Mouse (Mus musculus) midbrain, embryonic 14.5 days (tissue): Measurements from ENCODE around the gene Ikzf2. TPM values are rescaled to one million over a fixed set of nuclear protein-coding genes. Genes with fewer than 3 reads are reported as not detected.
A peak's percentile ranks its signal among the peaks of the same experiment; 100 is the strongest.

Experiments
- ATAC-seq: fragments of 200-750 bp; cut with Nextera tagmentation; 2 replicates; pipeline ENCODE4 v1.8.0; 2017; ENCODE audit warnings: moderate number of reproducible peaks, moderate library complexity; ENCODE audit not compliant: low FRiP score, low TSS enrichment
- DNase-seq: peaks from one replicate; pipeline ENCODE4 v3.0.0-alpha.2; 2015
- H3K27ac ChIP-seq: fragments of 300-500 bp; sonication (generic); replicated peaks from 2 replicates; pipeline ENCODE4 v1.5.1; 2014; ENCODE audit warnings: mild to moderate bottlenecking, low read depth, low read length, moderate library complexity
- H3K27me3 ChIP-seq: fragments of 300-500 bp; sonication (generic); 2 replicates; pipeline ENCODE4 v1.6.1; 2014; ENCODE audit warnings: low read length, control low read depth, mixed read lengths; ENCODE audit not compliant: control insufficient read depth, insufficient read depth
- H3K36me3 ChIP-seq: fragments of 300-500 bp; sonication (generic); 2 replicates; pipeline ENCODE4 v1.6.1; 2014; ENCODE audit warnings: low read length, control low read depth; ENCODE audit not compliant: control insufficient read depth, insufficient read depth
- H3K4me1 ChIP-seq: fragments of 300-500 bp; sonication (generic); 2 replicates; pipeline ENCODE4 v1.6.1; 2014; ENCODE audit warnings: mild to moderate bottlenecking, antibody characterized with exemption, low read length, control low read depth; ENCODE audit not compliant: control insufficient read depth, insufficient read depth
- H3K4me2 ChIP-seq: fragments of 300-500 bp; sonication (generic); 2 replicates; pipeline ENCODE4 v1.6.1; 2014; ENCODE audit warnings: mild to moderate bottlenecking, low read length, moderate library complexity
- H3K4me3 ChIP-seq: fragments of 300-500 bp; sonication (generic); replicated peaks from 2 replicates; pipeline ENCODE4 v1.5.1; 2014; ENCODE audit warnings: low read depth, low read length
- H3K9ac ChIP-seq: fragments of 300-500 bp; sonication (generic); replicated peaks from 2 replicates; pipeline ENCODE4 v1.6.1; 2014; ENCODE audit warnings: mild to moderate bottlenecking, low read length, moderate library complexity
- H3K9me3 ChIP-seq: fragments of 300-500 bp; sonication (generic); 2 replicates; pipeline ENCODE4 v1.6.1; 2016; ENCODE audit warnings: low read length, control low read depth, mixed read lengths; ENCODE audit not compliant: control insufficient read depth
- WGBS: fragments of 180-500 bp; shearing (Covaris S2); extraction: QIAGEN DNeasy Blood & Tissue Kit; methylation state at CpG from one replicate; pipeline ENCODE4 v1.1.7; 2014; 5-methylcytosine and 5-hydroxymethylcytosine counted together
- polyA plus RNA-seq: library from polyadenylated mRNA; unstranded; fragments of >200 nt; fragmentation: Nextera tagmentation; extraction: Ambion mirVana; gene quantifications from 2 replicates; pipeline ENCODE4 v1.2.1, GENCODE M21; 2014

The Ikzf2 gene
- polyA plus RNA-seq, 1 experiment from 2014 or later = 4.5 TPM

DNA sequence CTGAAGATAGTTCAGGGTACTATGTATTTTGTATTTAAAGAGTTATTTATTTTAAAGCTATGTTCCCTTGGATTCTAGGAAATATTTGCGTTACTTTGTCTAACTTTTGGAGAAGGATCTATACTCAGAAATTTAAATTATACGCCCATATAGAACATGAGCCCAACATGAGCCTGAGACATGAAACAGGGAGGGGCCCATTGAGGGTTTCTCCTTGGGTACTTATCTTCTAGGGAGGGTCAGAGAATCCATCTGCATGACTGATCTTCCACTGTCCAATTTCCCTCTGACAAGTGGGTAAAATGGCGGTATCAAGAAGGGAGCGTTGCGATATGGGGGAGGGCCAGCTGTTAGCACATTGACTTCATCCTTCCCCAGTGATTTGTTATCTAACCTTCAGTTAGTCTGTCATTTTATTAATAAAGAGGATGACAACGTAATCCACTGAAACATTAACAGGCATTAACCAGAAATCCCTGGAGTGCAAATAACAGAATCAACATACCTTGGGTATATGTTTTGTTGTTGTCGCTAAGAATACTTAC lies 180.4 kb downstream of the Ikzf2 start:
- Histone ChIP-seq H3K36me3 (no peaks in the 10 kb centered on the region), H3K9ac (no peak overlapping the region), H3K4me3 (no peak overlapping the region), H3K4me2 (no peak overlapping the region), H3K4me1 (no peaks in the 10 kb centered on the region), H3K27ac (no peak overlapping the region), H3K9me3 (no peaks in the 10 kb centered on the region), H3K27me3 (no peaks in the 10 kb centered on the region)
- DNase-seq = no peak
- WGBS = 97% methylated on average over 7 of the region's 7 CpGs
- no peak for ATAC-seq

DNA sequence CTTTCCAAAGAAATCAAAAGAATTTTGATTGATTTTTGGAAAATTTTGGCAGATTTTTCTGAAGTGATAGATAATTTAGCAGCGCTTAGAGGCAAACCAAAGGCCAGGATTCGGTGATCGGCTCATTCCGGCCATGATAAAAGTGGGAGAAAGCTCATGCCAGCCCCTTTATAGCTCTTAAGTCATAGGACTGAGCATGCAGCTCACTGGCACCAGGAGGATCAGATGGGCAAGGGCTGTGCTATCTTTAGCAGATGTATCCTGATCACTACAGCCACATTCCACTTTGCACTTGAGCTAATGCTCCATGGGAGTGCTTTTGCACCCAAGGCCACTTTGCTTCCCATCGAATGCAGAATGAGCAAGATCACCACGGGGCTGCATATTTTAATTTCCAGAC lies 181.0 kb downstream of the Ikzf2 start:
- no peak overlapping the region for H3K4me2 ChIP-seq
- WGBS = 98% methylated on average over 6 of the region's 6 CpGs
- no peaks in the 10 kb centered on the region for H3K9me3 ChIP-seq
- H3K27me3 ChIP-seq = no peaks in the 10 kb centered on the region
- no peaks in the 10 kb centered on the region for H3K4me1 ChIP-seq
- no peak overlapping the region for H3K9ac ChIP-seq
- no peak overlapping the region for H3K27ac ChIP-seq
- ATAC-seq (no peak), DNase-seq (no peak)
- no peak overlapping the region for H3K4me3 ChIP-seq
- no peaks in the 10 kb centered on the region for H3K36me3 ChIP-seq

DNA sequence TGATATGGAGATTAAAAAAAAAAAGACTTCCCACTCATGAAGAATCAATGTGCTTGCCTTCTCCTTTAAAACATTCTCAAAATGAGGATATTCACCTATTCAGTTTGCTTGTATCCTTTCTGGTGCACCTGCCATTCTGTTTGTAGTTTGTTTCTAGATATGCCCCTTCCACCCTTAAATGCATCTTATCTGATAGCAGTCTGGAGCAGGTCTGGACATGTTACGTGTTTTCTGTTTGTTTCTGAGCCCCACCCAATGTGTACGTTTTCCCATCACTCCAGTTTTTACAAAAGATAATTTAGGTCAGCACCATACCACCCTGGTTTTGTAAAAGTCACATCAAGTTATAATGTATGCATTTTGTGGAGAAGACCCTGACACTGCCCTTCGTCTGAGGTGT lies 186.7 kb downstream of the Ikzf2 start:
- Histone ChIP-seq H3K4me1 (no peaks in the 10 kb centered on the region), H3K27ac (no peak overlapping the region), H3K9ac (no peak overlapping the region), H3K4me2 (no peak overlapping the region), H3K4me3 (no peak overlapping the region), H3K27me3 (no peaks in the 10 kb centered on the region), H3K36me3 (no peaks in the 10 kb centered on the region), H3K9me3 (no peaks in the 10 kb centered on the region)
- ATAC-seq (no peak), DNase-seq (no peak)
- WGBS = 92% methylated on average over 3 of the region's 3 CpGs

GRCm38 (mm10) chr1:69499652-69500051 lies 187.4 kb downstream of the Ikzf2 start:
- Histone ChIP-seq H3K4me2 (no peak overlapping the region), H3K4me3 (no peak overlapping the region), H3K36me3 (no peaks in the 10 kb centered on the region), H3K9me3 (no peaks in the 10 kb centered on the region), H3K4me1 (no peaks in the 10 kb centered on the region), H3K9ac (no peak overlapping the region), H3K27me3 (no peaks in the 10 kb centered on the region), H3K27ac (no peak overlapping the region)
- WGBS = 93% methylated on average over 5 of the region's 5 CpGs
- no peak for ATAC-seq
- DNase-seq = no peak

GRCm38 (mm10) chr1:69498862-69499306 lies 188.2 kb downstream of the Ikzf2 start:
- DNase-seq (no peak), ATAC-seq (no peak)
- Histone ChIP-seq H3K4me1 (no peaks in the 10 kb centered on the region), H3K27ac (no peak overlapping the region), H3K4me3 (no peak overlapping the region), H3K9me3 (no peaks in the 10 kb centered on the region), H3K4me2 (no peak overlapping the region), H3K9ac (no peak overlapping the region), H3K36me3 (no peaks in the 10 kb centered on the region), H3K27me3 (no peaks in the 10 kb centered on the region)
- 18% methylated on average over 7 of the region's 7 CpGs for WGBS

- Histone ChIP-seq H3K4me2 (no peak overlapping the region), H3K9me3 (no peaks in the 10 kb centered on the region), H3K27me3 (no peaks in the 10 kb centered on the region), H3K36me3 (no peaks in the 10 kb centered on the region), H3K27ac (no peak overlapping the region), H3K9ac (no peak overlapping the region), H3K4me3 (no peak overlapping the region), H3K4me1 (no peaks in the 10 kb centered on the region)
- ATAC-seq (no peak), DNase-seq (no peak)
- 80% methylated on average over 4 of the region's 4 CpGs for WGBS
These were observed 191.0 kb downstream of the Ikzf2 start for GRCm38 (mm10) chr1:69496055-69496454.

GRCm38 (mm10) chr1:69493309-69494047 lies 193.6 kb downstream of the Ikzf2 start:
- ATAC-seq = no peak
- no peak for DNase-seq
- H3K4me2 ChIP-seq = no peak overlapping the region
- WGBS = 85% methylated on average over 11 of the region's 11 CpGs
- H3K4me3 ChIP-seq = no peak overlapping the region
- H3K4me1 ChIP-seq = no peaks in the 10 kb centered on the region
- no peak overlapping the region for H3K27ac ChIP-seq
- no peaks in the 10 kb centered on the region for H3K9me3 ChIP-seq
- no peak overlapping the region for H3K9ac ChIP-seq
- no peaks in the 10 kb centered on the region for H3K36me3 ChIP-seq
- no peaks in the 10 kb centered on the region for H3K27me3 ChIP-seq

DNA sequence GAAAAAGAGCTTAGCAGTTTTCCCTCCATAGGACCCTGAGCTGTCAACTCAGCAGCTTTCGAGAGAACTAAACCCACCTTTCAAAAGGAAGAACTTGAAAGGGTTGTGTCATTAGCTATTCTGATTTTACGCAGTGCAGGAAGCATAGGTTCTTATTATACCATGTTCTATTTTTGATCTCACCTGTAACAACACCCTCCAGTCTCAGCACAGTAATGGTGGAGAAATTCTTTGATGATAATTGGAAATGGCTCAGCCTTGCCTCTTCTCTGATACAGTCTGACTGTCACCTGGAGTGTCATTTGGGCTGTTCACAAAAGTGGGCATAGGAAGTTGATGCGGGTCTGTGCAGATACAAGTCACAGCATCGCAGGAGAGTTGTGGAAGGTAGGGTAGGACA lies 195.0 kb downstream of the Ikzf2 start:
- no peak overlapping the region for H3K27ac ChIP-seq
- no peaks in the 10 kb centered on the region for H3K36me3 ChIP-seq
- H3K4me1 ChIP-seq = no peaks in the 10 kb centered on the region
- DNase-seq (no peak), ATAC-seq (no peak)
- no peaks in the 10 kb centered on the region for H3K9me3 ChIP-seq
- H3K4me3 ChIP-seq = no peak overlapping the region
- WGBS = 81% methylated on average over 4 of the region's 4 CpGs
- no peaks in the 10 kb centered on the region for H3K27me3 ChIP-seq
- H3K9ac ChIP-seq = no peak overlapping the region
- no peak overlapping the region for H3K4me2 ChIP-seq

GRCm38 (mm10) chr1:69489026-69489425 lies 198.0 kb downstream of the Ikzf2 start:
- 19% methylated on average over 7 of the region's 7 CpGs for WGBS
- Histone ChIP-seq H3K27ac (no peak overlapping the region), H3K4me1 (no peaks in the 10 kb centered on the region), H3K4me3 (no peak overlapping the region), H3K4me2 (no peak overlapping the region), H3K36me3 (no peaks in the 10 kb centered on the region), H3K27me3 (no peaks in the 10 kb centered on the region), H3K9ac (no peak overlapping the region), H3K9me3 (no peaks in the 10 kb centered on the region)
- no peak for ATAC-seq
- DNase-seq = peak; percentile 19
